Mouse (Mus musculus): ENCODE results near the gene Gtf2h3. TPM values are rescaled to one million over a fixed set of nuclear protein-coding genes. Genes with fewer than 3 reads are reported as not detected.

Gtf2h3 gene
- polyA plus RNA-seq (2016; fragmentation: Nextera tagmentation; extraction: Ambion mirVana): 98.9 and 117 TPM in 2 replicates

- Histone ChIP-seq H3K9me3 (no peaks in the 10 kb centered on the region), H3K4me3 (peak within 1 kb of the TSS; percentile 77), H3K4me1 (peaks cover 27% of the 10 kb centered on the region), H3K27ac (peak within 1 kb of the TSS; percentile 75), H3K27me3 (ENCODE audit: poor library complexity, severe bottlenecking) (no peaks in the 10 kb centered on the region), H3K36me3 (replicated peaks) (peaks cover 54% of the 10 kb centered on the region)
- under 1% methylated on average over 51 of the region's 51 CpGs for WGBS
- DNase-seq (ENCODE audit: extremely low spot score, low spot score): peak; percentile 91
These were observed at the start of gene Gtf2h3, which contains the start of gene Eif2b1 for GRCm38 (mm10) chr5:124578633-124579317. Gtf2h3 (plus strand) TSS chr5:124579140. Eif2b1 (minus strand) TSS chr5:124579131.

GRCm38 (mm10) chr5:124529191-124529651, 49.7 kb upstream of the Gtf2h3 start:
- H3K27me3 ChIP-seq (ENCODE audit: poor library complexity, severe bottlenecking): no peaks in the 10 kb centered on the region
- WGBS: 45% methylated on average over 8 of the region's 8 CpGs
- peak overlapping the region; percentile 89 for H3K4me3 ChIP-seq
- DNase-seq (ENCODE audit: extremely low spot score, low spot score): no peak
- peak overlapping the region; percentile 58 for H3K27ac ChIP-seq
- no peaks in the 10 kb centered on the region for H3K9me3 ChIP-seq
- H3K4me1 ChIP-seq: peaks cover 50% of the 10 kb centered on the region
- H3K36me3 ChIP-seq (replicated peaks): peaks cover 35% of the 10 kb centered on the region

DNA sequence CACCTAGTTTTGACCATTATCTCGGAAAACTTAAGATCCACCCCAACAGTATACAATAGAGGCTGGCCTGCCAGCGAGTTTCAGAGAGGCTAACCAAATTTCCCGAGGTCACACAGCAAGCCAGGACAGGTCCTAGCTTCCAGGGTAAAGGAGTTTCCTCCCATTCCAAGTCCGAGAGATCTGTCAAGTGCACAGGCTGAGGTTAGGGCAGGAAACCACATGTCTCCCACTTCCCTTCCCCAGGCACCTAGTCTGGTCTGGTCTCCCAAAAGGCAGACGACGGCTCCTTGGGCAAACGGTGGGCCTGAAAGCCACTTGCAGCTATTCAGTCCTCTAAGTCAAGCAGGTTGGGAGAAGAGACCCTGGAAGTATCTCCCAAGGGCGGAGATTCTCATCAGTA, 49.2 kb upstream of the Gtf2h3 start:
- H3K36me3 ChIP-seq (replicated peaks): peaks cover 30% of the 10 kb centered on the region
- WGBS: 62% methylated on average over 8 of the region's 8 CpGs
- H3K27me3 ChIP-seq (ENCODE audit: poor library complexity, severe bottlenecking): no peaks in the 10 kb centered on the region
- peak overlapping the region; percentile 58 for H3K27ac ChIP-seq
- peak overlapping the region; percentile 89 for H3K4me3 ChIP-seq
- DNase-seq (ENCODE audit: extremely low spot score, low spot score): no peak
- peaks cover 50% of the 10 kb centered on the region for H3K4me1 ChIP-seq
- H3K9me3 ChIP-seq: no peaks in the 10 kb centered on the region

GRCm38 (mm10) chr5:124530655-124531582, 48.0 kb upstream of the Gtf2h3 start, which contains the start of gene Rilpl1:
Rilpl1 (minus strand) TSS chr5:124531391.
- Histone ChIP-seq H3K27me3 (ENCODE audit: poor library complexity, severe bottlenecking) (no peaks in the 10 kb centered on the region), H3K4me1 (peaks cover 50% of the 10 kb centered on the region), H3K27ac (peak within 1 kb of the TSS; percentile 95), H3K36me3 (replicated peaks) (peaks cover 19% of the 10 kb centered on the region), H3K9me3 (no peaks in the 10 kb centered on the region), H3K4me3 (peak within 1 kb of the TSS; percentile 89)
- under 1% methylated on average over 95 of the region's 96 CpGs for WGBS
- peak; percentile 88 for DNase-seq (ENCODE audit: extremely low spot score, low spot score)

GRCm38 (mm10) chr5:124531583-124531930, 47.4 kb upstream of the Gtf2h3 start:
- H3K4me1 ChIP-seq: peaks cover 53% of the 10 kb centered on the region
- peaks cover 13% of the 10 kb centered on the region for H3K36me3 ChIP-seq (replicated peaks)
- DNase-seq (ENCODE audit: extremely low spot score, low spot score): no peak
- WGBS: 10% methylated on average over 14 of the region's 14 CpGs
- H3K27me3 ChIP-seq (ENCODE audit: poor library complexity, severe bottlenecking): no peaks in the 10 kb centered on the region; the same call in 1 of the 2 replicates
- H3K27ac ChIP-seq: peak overlapping the region; percentile 95
- peak overlapping the region; percentile 89 for H3K4me3 ChIP-seq
- no peaks in the 10 kb centered on the region for H3K9me3 ChIP-seq

GRCm38 (mm10) chr5:124532451-124532850, 46.5 kb upstream of the Gtf2h3 start:
- Histone ChIP-seq H3K36me3 (replicated peaks) (peaks cover 6% of the 10 kb centered on the region), H3K9me3 (no peaks in the 10 kb centered on the region), H3K4me1 (peaks cover 59% of the 10 kb centered on the region), H3K27ac (peak overlapping the region; percentile 65), H3K27me3 (ENCODE audit: poor library complexity, severe bottlenecking) (no peaks in the 10 kb centered on the region; the same call in 1 of the 2 replicates), H3K4me3 (0 out of 2 replicates have a peak overlapping the region, but pooled peaks have one; percentile 18)
- no peak for DNase-seq (ENCODE audit: extremely low spot score, low spot score)
- 45% methylated on average over 7 of the region's 7 CpGs for WGBS

GRCm38 (mm10) chr5:124535016-124535415, 43.9 kb upstream of the Gtf2h3 start:
- Histone ChIP-seq H3K4me3 (no peak overlapping the region), H3K36me3 (replicated peaks) (no peaks in the 10 kb centered on the region), H3K27ac (no peak overlapping the region), H3K4me1 (peaks cover 38% of the 10 kb centered on the region), H3K9me3 (no peaks in the 10 kb centered on the region), H3K27me3 (ENCODE audit: poor library complexity, severe bottlenecking) (no peaks in the 10 kb centered on the region; the same call in 1 of the 2 replicates)
- WGBS: 75% methylated on average over 5 of the region's 5 CpGs
- no peak for DNase-seq (ENCODE audit: extremely low spot score, low spot score)

- 2% methylated on average over 17 of the region's 17 CpGs for WGBS
- H3K27ac ChIP-seq: peak overlapping the region; percentile 12
These were observed 42.2 kb upstream of the Gtf2h3 start for GRCm38 (mm10) chr5:124536776-124537175.

DNA sequence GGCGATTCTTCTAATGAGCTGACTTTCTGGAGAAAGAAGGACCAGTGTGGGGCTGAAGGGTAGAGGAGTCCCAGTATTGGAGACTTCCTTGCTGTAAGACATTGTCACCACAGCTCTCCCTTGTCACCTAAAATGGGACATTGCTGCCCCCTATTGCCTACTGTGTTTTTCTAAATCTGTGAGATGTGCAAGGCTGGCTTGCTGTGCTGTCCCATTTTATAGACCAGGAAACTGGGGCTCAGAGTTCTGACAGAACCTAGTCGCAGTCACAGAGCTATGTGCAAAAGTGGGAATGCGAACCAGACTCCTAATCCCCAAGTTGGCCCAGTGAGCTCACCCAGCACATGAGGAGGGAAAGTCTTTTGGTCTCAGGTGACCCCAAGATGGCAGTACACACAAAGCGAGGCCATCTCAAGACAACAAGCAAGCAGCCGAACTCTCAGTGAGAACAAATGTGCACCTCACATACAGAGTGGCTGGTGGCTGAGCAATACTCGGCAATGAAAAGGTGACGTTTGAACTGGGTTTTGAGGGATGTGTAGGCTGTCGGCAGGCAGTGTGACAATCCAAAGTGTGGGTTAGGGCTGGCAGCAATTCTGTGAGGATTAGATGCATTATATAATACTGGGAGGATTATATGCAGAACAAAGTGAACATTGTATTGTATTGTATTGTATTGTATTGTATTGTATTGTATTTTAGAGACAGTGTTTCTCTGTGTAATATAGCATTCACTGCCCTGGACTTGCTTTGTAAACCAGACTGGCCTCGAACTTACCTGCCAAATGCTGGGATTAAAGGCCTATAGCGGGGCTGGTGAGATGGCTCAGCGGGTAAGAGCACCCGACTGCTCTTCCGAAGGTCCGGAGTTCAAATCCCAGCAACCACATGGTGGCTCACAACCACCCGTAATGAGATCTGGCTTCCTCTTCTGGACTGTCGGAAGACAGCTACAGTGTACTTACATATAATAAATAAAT, 39.8 kb upstream of the Gtf2h3 start:
- Histone ChIP-seq H3K27me3 (ENCODE audit: poor library complexity, severe bottlenecking) (no peaks in the 10 kb centered on the region; the same call in 1 of the 2 replicates), H3K36me3 (replicated peaks) (peaks cover 19% of the 10 kb centered on the region), H3K4me1 (peaks cover 23% of the 10 kb centered on the region), H3K4me3 (no peak overlapping the region), H3K27ac (no peak overlapping the region), H3K9me3 (no peaks in the 10 kb centered on the region)
- 77% methylated on average over 16 of the region's 16 CpGs for WGBS
- DNase-seq (ENCODE audit: extremely low spot score, low spot score): no peak

More at GRCm38 (mm10) chr5:124536776-124537175, 42.2 kb upstream of the Gtf2h3 start:
- DNase-seq (ENCODE audit: extremely low spot score, low spot score): no peak
- Histone ChIP-seq H3K4me1 (peaks cover 23% of the 10 kb centered on the region), H3K9me3 (no peaks in the 10 kb centered on the region), H3K4me3 (peak overlapping the region; percentile 23), H3K27me3 (ENCODE audit: poor library complexity, severe bottlenecking) (no peaks in the 10 kb centered on the region; the same call in 1 of the 2 replicates), H3K36me3 (replicated peaks) (no peaks in the 10 kb centered on the region)

DNA sequence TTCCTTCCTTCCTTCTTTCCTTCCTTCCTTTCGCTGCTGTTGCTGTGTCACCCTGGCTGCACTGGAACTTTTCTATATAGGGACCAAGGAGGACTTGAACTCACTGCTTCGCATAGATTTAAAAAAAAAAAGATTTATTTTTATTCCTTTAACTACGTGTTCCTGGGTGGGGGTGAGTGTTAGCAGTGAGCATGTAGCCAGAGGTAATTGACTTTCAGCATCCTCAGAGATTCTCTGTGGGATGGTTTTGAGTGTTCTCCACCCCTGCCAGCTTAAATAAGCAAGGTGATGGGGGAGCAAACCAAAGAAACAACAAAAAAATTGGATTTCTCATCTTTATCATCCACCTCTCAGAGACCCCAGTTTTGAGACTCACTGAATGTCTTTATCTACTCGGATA, 39.0 kb upstream of the Gtf2h3 start:
- H3K4me1 ChIP-seq: peaks cover 23% of the 10 kb centered on the region
- H3K9me3 ChIP-seq: no peaks in the 10 kb centered on the region
- peaks cover 27% of the 10 kb centered on the region for H3K36me3 ChIP-seq (replicated peaks)
- peak overlapping the region; percentile 90 for H3K4me3 ChIP-seq
- no peaks in the 10 kb centered on the region; the same call in 1 of the 2 replicates for H3K27me3 ChIP-seq (ENCODE audit: poor library complexity, severe bottlenecking)
- peak overlapping the region; percentile 91 for H3K27ac ChIP-seq
- no peak for DNase-seq (ENCODE audit: extremely low spot score, low spot score)
- 75% methylated on average over 4 of the region's 4 CpGs for WGBS

DNA sequence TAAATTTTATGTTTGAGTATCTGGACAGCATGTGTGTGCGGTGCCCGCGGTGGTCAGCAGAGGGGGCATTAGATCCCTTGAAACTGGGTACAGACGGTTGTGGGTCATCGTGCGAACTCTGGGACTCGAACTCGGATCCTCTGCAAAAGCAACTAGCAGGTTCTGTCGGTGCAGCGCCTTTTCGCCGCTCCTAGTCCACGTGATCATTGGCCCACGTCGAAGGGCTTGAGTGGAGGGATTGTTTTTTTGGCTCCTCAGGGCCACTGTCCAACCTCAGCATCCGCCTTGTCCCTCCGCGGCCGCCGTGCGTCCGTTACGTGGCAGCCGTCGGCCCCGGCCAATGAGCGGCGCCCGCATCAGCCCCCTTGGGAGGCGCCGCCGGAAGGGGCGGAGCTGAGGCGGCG, 38.6 kb upstream of the Gtf2h3 start, which contains the start of gene Tmed2:
Tmed2 (plus strand) TSS at position 313 of the 404 bp plus-strand sequence.
- Histone ChIP-seq H3K9me3 (no peaks in the 10 kb centered on the region), H3K4me3 (peak within 1 kb of the TSS; percentile 90), H3K27me3 (ENCODE audit: poor library complexity, severe bottlenecking) (no peaks in the 10 kb centered on the region; the same call in 1 of the 2 replicates), H3K36me3 (replicated peaks) (peaks cover 32% of the 10 kb centered on the region), H3K27ac (peak within 1 kb of the TSS; percentile 91), H3K4me1 (peaks cover 23% of the 10 kb centered on the region)
- WGBS: under 1% methylated on average over 35 of the region's 35 CpGs
- DNase-seq (ENCODE audit: extremely low spot score, low spot score): peak; percentile 91

Data from forebrain, embryonic 10.5 days (tissue).